Comparison of ENCODE assay signal across 27 mouse cellular contexts in the genomic region with DNA sequence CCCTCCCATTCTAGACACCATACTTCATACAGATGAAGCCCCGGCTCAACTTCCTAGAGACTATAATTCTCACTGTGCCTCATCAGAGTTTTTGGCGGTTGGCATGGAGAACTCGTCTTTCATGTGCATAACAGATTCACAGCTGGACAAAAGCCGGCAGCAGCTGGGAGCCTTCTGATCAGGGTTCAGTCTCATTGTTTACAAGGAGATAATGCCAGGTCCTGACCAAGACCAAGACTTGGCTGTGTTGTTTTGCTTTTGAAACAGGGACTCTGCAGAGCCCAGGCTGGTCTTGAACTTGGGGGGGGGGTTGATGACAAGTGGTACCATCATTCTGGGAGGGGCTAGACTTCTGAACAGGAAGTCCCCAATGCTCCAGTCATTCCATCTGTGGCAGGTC.
DNase-seq lines count a peak whose midpoint lies in the region; ATAC-seq and TF ChIP-seq lines count a peak whose summit lies in the region.
"Had no signal": no experiment of that assay in that cellular context is flagged by ENCODE, and none has a peak within 500 bp of the region (broad histone marks: within the 10 kb centered on the region; RNA-seq: fewer than 3 reads in every experiment).

No protein-coding gene starts in this region.

- peaks cover 12% of the 10 kb centered on the region for H3K4me1 ChIP-seq in hindbrain, embryonic 10.5 days (replicated peaks)
- H3K4me1 ChIP-seq in hindbrain, embryonic 16.5 days (ENCODE audit: control insufficient read depth, insufficient read depth, low read depth, low read length) = no peaks in the 10 kb centered on the region
- no peaks in the 10 kb centered on the region for H3K4me1 ChIP-seq in liver, adult 2 months (ENCODE audit: control insufficient read depth, insufficient read depth, low read length)
- no peaks in the 10 kb centered on the region for H3K4me1 ChIP-seq in liver, embryonic 11.5 days (replicated peaks; ENCODE audit: control insufficient read depth, insufficient read depth, low read length)
- no peaks in the 10 kb centered on the region for H3K4me1 ChIP-seq in lung, postnatal 0 days (ENCODE audit: insufficient read depth, low read depth, low read length)
- H3K4me1 ChIP-seq: embryonic facial prominence, embryonic 12.5 days; limb, embryonic 10.5 days; limb, embryonic 15.5 days; liver, embryonic 15.5 days; neural tube, embryonic 12.5 days had no signal

- no peak overlapping the region for H3K9ac ChIP-seq in hindbrain, embryonic 16.5 days (ENCODE audit: low read depth, low read length)
- no peak overlapping the region for H3K9ac ChIP-seq in liver, adult 2 months (ENCODE audit: low read depth, low read length)
- H3K9ac ChIP-seq in liver, embryonic 11.5 days (ENCODE audit: low read depth, low read length) = no peak overlapping the region
- H3K9ac ChIP-seq in lung, postnatal 0 days (replicated peaks; ENCODE audit: low read depth) = no peak overlapping the region
- H3K9ac ChIP-seq: embryonic facial prominence, embryonic 12.5 days; forebrain, postnatal 0 days; heart, embryonic 12.5 days; limb, embryonic 15.5 days; liver, embryonic 15.5 days; neural tube, embryonic 12.5 days had no signal

- H3K27ac ChIP-seq in hindbrain, embryonic 10.5 days = peak overlapping the region; percentile 50; the same call in 1 of the 2 replicates
- no peak overlapping the region for H3K27ac ChIP-seq in hindbrain, embryonic 16.5 days (ENCODE audit: low read depth, low read length)
- H3K27ac ChIP-seq in liver, adult 2 months (replicated peaks; ENCODE audit: insufficient read depth, low read depth, low read length) = no peak overlapping the region
- no peak overlapping the region for H3K27ac ChIP-seq in liver, embryonic 11.5 days (ENCODE audit: low read depth, low read length)
- H3K27ac ChIP-seq in lung, postnatal 0 days (ENCODE audit: low read length) = no peak overlapping the region
- H3K27ac ChIP-seq: embryonic facial prominence, embryonic 12.5 days; heart, adult 2 months; limb, embryonic 10.5 days; limb, embryonic 15.5 days; liver, embryonic 15.5 days; macrophage; neural tube, embryonic 12.5 days had no signal

- no peak for TF ChIP-seq CTCF in liver, adult 2 months (IDR thresholded peaks at IDR 0.05; ENCODE audit: low read depth, low read length)
- no peak for TF ChIP-seq CTCF in lung, postnatal 0 days (IDR thresholded peaks at IDR 0.05)

- H3K36me3 ChIP-seq in hindbrain, embryonic 10.5 days = no peaks in the 10 kb centered on the region
- H3K36me3 ChIP-seq in hindbrain, embryonic 16.5 days (ENCODE audit: control insufficient read depth, insufficient read depth, low read length) = peaks cover 3% of the 10 kb centered on the region; the same call in 1 of the 2 replicates
- no peaks in the 10 kb centered on the region for H3K36me3 ChIP-seq in liver, adult 2 months (ENCODE audit: control insufficient read depth, insufficient read depth, low read length)
- no peaks in the 10 kb centered on the region for H3K36me3 ChIP-seq in liver, embryonic 11.5 days (ENCODE audit: control insufficient read depth, insufficient read depth, low read length)
- no peaks in the 10 kb centered on the region for H3K36me3 ChIP-seq in lung, postnatal 0 days (ENCODE audit: insufficient read depth, low read length)
- H3K36me3 ChIP-seq: embryonic facial prominence, embryonic 12.5 days; heart, embryonic 12.5 days; limb, embryonic 10.5 days; limb, embryonic 15.5 days; liver, embryonic 15.5 days; neural tube, embryonic 12.5 days had no signal

- H3K9me3 ChIP-seq in hindbrain, embryonic 10.5 days = no peaks in the 10 kb centered on the region
- no peaks in the 10 kb centered on the region for H3K9me3 ChIP-seq in hindbrain, embryonic 16.5 days (ENCODE audit: control insufficient read depth, low read length)
- no peaks in the 10 kb centered on the region for H3K9me3 ChIP-seq in liver, embryonic 11.5 days (ENCODE audit: control insufficient read depth, low read length)
- no peaks in the 10 kb centered on the region for H3K9me3 ChIP-seq in lung, postnatal 0 days (ENCODE audit: low read length)
- H3K9me3 ChIP-seq: embryonic facial prominence, embryonic 12.5 days; heart, embryonic 12.5 days; limb, embryonic 10.5 days; limb, embryonic 15.5 days; liver, embryonic 15.5 days; neural tube, embryonic 12.5 days had no signal

- no peak for TF ChIP-seq POLR2A in liver, adult 2 months (IDR thresholded peaks at IDR 0.05; ENCODE audit: extremely low read depth, insufficient read depth, low read length)

- H3K4me3 ChIP-seq in hindbrain, embryonic 10.5 days = no peak overlapping the region
- H3K4me3 ChIP-seq in hindbrain, embryonic 16.5 days (ENCODE audit: low read length) = no peak overlapping the region
- H3K4me3 ChIP-seq in liver, adult 2 months (ENCODE audit: insufficient read depth, low read depth, low read length) = no peak overlapping the region
- no peak overlapping the region for H3K4me3 ChIP-seq in liver, embryonic 11.5 days (ENCODE audit: low read depth, low read length)
- no peak overlapping the region for H3K4me3 ChIP-seq in lung, postnatal 0 days (ENCODE audit: low read depth, low read length)
- H3K4me3 ChIP-seq: embryonic facial prominence, embryonic 12.5 days; heart, adult 2 months; heart, embryonic 12.5 days; limb, embryonic 10.5 days; limb, embryonic 15.5 days; liver, embryonic 15.5 days; myocyte; neural tube, embryonic 12.5 days had no signal

- WGBS in hindbrain, embryonic 10.5 days = 40% methylated on average over 4 of the region's 4 CpGs
- WGBS in hindbrain, embryonic 16.5 days = 25% methylated on average over 4 of the region's 4 CpGs
- WGBS in liver, adult 2 months = 43% methylated on average over 4 of the region's 4 CpGs
- 58% methylated on average over 4 of the region's 4 CpGs for WGBS in liver, embryonic 11.5 days
- 38% methylated on average over 4 of the region's 4 CpGs for WGBS in lung, postnatal 0 days

- peak; percentile 33 for DNase-seq in hindbrain, embryonic 10.5 days (ENCODE audit: low spot score)
- DNase-seq in liver, adult 2 months (ENCODE audit: extremely low read depth, low read depth, low spot score) = peak; percentile 24
- DNase-seq in liver, embryonic 11.5 days (ENCODE audit: low spot score) = no peak
- peak; percentile 51 for DNase-seq in lung, postnatal 0 days (ENCODE audit: low spot score)
- DNase-seq in lung, postnatal 25 days (ENCODE audit: low spot score) = peak; percentile 9
- no peak for DNase-seq in urinary bladder, postnatal 4 days (ENCODE audit: low spot score in 2 of 2)
- DNase-seq in ovary, postnatal 10 days (ENCODE audit: low spot score) = no peak
- DNase-seq: adrenal gland, postnatal 36 days; cerebellum, adult 2 months; cerebellum, postnatal 14 days; forebrain, postnatal 0 days; heart, adult 2 months; kidney, adult 11 months; layer of hippocampus, adult 9-11 months; right cerebral cortex, postnatal 4 days; thymus, postnatal 4 days had no signal

- TF ChIP-seq EP300 in lung, postnatal 0 days (IDR thresholded peaks at IDR 0.05) = no peak

- no peaks in the 10 kb centered on the region for H3K79me2 ChIP-seq in liver, adult 2 months (ENCODE audit: control insufficient read depth, insufficient read depth, low read length)

- H3K27me3 ChIP-seq in hindbrain, embryonic 10.5 days (ENCODE audit: insufficient read depth, poor library complexity, severe bottlenecking) = no peaks in the 10 kb centered on the region
- no peaks in the 10 kb centered on the region for H3K27me3 ChIP-seq in hindbrain, embryonic 16.5 days (replicated peaks; ENCODE audit: control insufficient read depth, insufficient read depth, low read length)
- no peaks in the 10 kb centered on the region for H3K27me3 ChIP-seq in liver, adult 2 months (ENCODE audit: control insufficient read depth, insufficient read depth, low read length)
- no peaks in the 10 kb centered on the region; the same call in 1 of the 2 replicates for H3K27me3 ChIP-seq in liver, embryonic 11.5 days (replicated peaks; ENCODE audit: control insufficient read depth, insufficient read depth, low read length)
- H3K27me3 ChIP-seq in lung, postnatal 0 days (replicated peaks; ENCODE audit: insufficient read depth, low read length) = no peaks in the 10 kb centered on the region
- H3K27me3 ChIP-seq: embryonic facial prominence, embryonic 12.5 days; limb, embryonic 15.5 days; liver, embryonic 15.5 days; neural tube, embryonic 12.5 days had no signal

- no peak for ATAC-seq in hindbrain, embryonic 16.5 days
- ATAC-seq in liver, embryonic 11.5 days (replicated peaks; ENCODE audit: low FRiP score) = no peak
- ATAC-seq in lung, postnatal 0 days = peak; percentile 62
- ATAC-seq: CD4-positive, CD25-positive, alpha-beta regulatory T cell, adult 4 months; forebrain, postnatal 0 days; inflammation-experienced regulatory T-cells, adult 6 months had no signal

- H3K4me2 ChIP-seq in hindbrain, embryonic 16.5 days (ENCODE audit: low read length) = no peak overlapping the region
- no peak overlapping the region for H3K4me2 ChIP-seq in liver, embryonic 11.5 days
- H3K4me2 ChIP-seq in lung, postnatal 0 days (replicated peaks; ENCODE audit: low read depth, low read length) = no peak overlapping the region
- H3K4me2 ChIP-seq: embryonic facial prominence, embryonic 12.5 days; heart, embryonic 12.5 days; limb, embryonic 15.5 days; liver, embryonic 15.5 days; neural tube, embryonic 12.5 days had no signal

Comparison
In these comparisons a context has a peak if more than half of its experiments do, and no peak if none do; other contexts are left out.
1. DNase-seq: peak in hindbrain, embryonic 10.5 days (single experiment), liver, adult 2 months (single experiment), lung, postnatal 0 days (single experiment) and lung, postnatal 25 days (single experiment); none in liver, embryonic 11.5 days (single experiment), urinary bladder, postnatal 4 days (0 of 2) and ovary, postnatal 10 days (single experiment).